Mouse (Mus musculus) ovary, adult 2 months (tissue): Measurements from ENCODE around the gene Pisd. TPM values are rescaled to one million over a fixed set of nuclear protein-coding genes. Genes with fewer than 3 reads are reported as not detected.

ENCODE experiments used
- polyA plus RNA-seq: library from polyadenylated mRNA; depleted of rRNA; stranded (reverse); fragments of >200 nt; gene quantifications from 2 replicates; pipeline ENCODE4 v1.2.3, GENCODE M21; 2012; rRNA removed

Pisd gene
- 68.8 and 74.7 TPM in 2 replicates for polyA plus RNA-seq

GRCm38 (mm10) chr5:32785313-32785915 lies at the start of gene Pisd:
Gene Pisd, minus strand, starts transcription at chr5:32785646.

GRCm38 (mm10) chr5:32827009-32827408 lies 41.6 kb upstream of the Pisd start, which contains the start of gene Gm20671:
Gene Gm20671, minus strand, starts transcription at chr5:32827109.

Other genes with a start within 250 kb of the Pisd start
- gene Yes1, start 174.5 kb downstream of the Pisd start, polyA plus RNA-seq = 2.5 and 5.4 TPM in 2 replicates
- 16.0 and 27.5 TPM in 2 replicates for gene Gm20671, start 41.5 kb upstream of the Pisd start, polyA plus RNA-seq
- 21.9 and 24.2 TPM in 2 replicates for gene Prr14l, start 68.6 kb upstream of the Pisd start, polyA plus RNA-seq
- 15.5 and 20.3 TPM in 2 replicates for gene Depdc5, start 78.1 kb upstream of the Pisd start, polyA plus RNA-seq
- gene Ywhah, start 233.2 kb upstream of the Pisd start, polyA plus RNA-seq = 178 and 244 TPM in 2 replicates